Mouse (Mus musculus) fat pad, adult 2 months (tissue): ENCODE measurements around the gene Hnrnpa0.

Source experiments
- DNase-seq: peaks from one replicate; pipeline ENCODE4 v3.0.0-alpha.2; 2011; ENCODE audit warnings: low read depth, low spot score; ENCODE audit errors: extremely low read depth

The Hnrnpa0 gene

DNA sequence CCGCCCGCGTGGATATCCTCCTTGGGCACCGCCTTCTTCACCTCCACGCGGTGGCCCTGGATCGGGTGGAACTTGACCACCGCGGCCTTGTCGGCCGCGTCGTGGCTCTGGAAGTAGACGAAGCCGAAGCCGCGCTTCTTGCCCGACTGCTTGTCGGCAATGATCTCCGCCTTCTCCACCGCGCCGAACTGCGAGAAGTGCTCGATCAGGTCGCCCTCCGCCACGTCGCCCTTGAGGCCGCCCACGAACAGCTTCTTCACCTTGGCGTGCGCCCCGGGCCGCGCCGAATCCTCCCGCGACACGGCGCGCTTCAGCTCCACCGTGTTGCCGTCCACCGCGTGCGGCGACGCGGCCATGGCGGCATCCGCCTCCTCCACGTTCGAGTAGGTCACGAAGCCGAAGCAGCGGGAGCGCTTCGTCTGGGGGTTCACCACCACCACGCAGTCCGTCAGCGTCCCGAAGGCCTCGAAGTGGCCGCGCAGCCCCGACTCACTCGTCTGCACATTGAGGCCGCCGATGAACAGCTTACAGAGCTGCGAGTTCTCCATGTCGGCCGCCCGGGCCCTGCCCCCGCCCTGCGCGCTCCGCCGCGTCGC lies 492 bp downstream of the Hnrnpa0 start:
- no peak for DNase-seq

DNA sequence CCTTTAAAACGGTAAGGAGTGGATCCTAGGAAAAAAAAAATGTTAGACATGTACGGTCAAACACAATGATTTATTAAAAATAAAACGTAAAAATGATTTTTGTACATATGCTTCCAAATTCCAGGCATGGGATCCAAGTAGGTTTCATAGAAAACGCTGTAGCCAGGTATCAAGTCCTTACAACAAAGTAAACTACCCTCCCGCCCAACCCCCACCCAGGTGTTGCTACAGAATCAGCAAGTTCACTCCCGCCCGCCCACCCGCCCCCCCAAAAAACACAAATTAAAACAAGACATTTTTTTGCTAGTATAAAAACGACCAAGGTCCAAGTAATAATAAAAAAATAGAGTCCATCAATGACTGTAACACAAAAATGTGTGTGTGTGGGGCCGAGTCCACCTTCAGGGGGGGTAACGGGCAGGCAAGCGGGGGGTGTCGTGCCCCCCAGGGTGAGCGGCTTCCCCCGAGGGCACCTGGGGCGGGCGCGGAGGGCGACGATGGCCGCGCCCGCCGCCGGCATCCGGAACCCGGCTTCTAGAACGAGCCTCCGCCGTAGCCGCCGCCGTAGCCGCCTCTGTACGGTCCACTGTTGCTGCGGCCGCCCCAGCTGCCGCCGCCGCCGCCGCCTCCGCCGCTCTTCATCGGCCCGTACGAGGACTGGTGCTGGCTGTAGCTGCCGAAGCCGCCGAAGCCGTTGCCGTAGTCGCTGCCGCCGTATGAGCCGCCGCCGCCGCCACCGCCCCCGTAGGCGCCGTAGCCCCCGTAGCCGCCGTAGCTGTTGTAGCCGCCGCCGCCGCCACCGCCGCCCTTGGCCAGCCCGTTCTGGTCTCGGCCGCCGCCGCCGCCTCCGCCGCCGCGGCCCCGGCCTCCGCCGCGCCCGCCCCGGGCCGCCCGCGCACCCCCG lies 1.2 kb downstream of the Hnrnpa0 start:
- DNase-seq, result no peak

DNA sequence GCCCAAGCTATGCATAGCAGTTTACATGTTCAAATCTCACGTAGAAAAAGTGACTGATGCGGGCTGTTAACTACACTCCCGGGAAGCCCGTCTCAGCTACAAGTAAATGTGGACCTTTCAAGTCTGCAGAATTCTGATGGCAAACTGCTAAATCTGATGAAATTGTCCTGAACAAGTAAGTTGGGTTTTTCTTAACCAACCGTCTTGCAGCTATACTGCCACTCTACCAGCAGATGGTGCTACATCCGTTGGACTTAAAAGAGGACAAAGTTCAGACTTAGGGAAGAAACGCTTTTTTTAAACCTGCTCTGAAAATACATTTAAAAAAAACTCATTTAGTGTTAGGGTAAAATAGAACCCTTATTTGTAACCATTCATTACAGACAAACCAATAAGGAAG lies 2.2 kb downstream of the Hnrnpa0 start:
- no peak for DNase-seq

DNA sequence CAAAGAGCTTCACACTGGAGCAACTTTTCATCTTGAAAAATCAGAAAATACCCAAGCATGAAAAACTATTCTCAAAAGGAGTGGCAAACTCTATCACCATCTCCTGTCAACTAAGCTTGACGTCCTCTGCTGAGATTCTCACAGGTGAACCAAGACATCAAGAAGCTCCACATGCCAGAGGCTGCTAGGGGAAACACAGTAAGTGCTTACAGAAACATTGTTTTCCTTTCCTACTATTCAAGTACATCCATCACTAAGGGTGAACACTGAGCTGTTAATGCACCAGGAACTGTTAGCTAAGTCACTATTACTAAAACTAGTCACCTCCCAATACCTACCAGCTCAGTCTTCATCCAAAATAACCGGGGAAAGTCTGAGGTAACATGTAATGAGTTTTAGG lies 3.4 kb downstream of the Hnrnpa0 start:
- no peak for DNase-seq

DNA sequence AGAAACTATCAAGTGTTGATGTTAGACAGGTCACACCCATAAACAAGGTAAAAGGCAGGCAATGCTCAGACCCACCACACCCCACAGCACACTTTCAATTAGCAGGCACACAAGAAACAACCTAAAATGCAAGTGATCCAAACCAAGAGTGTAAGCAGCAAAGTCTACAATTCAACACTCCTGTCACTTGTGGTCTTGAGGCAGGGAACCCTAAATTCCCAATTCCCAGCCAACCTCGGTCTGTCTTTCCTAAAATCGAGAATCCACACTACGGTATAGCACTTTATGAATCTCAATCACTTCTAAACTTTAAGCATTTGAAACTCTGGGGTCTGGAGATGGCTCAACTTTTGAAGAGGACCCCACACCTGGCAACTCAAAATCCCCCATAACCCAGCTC lies 4.1 kb downstream of the Hnrnpa0 start:
- no peak for DNase-seq

DNA sequence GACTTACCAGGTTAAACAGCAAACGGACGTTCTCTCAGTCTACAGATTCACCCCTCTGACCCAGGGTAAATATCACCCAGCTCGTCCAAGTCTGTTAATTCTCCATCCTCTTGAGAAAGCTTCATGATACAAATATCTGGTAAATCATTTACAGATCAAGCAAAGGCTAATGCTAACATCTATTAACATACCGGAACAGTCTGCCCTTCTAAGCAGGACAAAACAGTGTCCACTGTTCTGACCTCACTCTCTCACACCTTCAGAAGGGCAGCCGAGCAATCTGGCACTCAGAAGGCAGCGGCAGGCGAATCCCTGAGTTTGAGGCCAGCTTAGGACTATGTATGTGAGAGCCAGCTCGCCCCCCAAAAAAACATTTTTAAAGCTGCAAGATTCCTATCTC lies 5.0 kb downstream of the Hnrnpa0 start:
- DNase-seq, result no peak

DNA sequence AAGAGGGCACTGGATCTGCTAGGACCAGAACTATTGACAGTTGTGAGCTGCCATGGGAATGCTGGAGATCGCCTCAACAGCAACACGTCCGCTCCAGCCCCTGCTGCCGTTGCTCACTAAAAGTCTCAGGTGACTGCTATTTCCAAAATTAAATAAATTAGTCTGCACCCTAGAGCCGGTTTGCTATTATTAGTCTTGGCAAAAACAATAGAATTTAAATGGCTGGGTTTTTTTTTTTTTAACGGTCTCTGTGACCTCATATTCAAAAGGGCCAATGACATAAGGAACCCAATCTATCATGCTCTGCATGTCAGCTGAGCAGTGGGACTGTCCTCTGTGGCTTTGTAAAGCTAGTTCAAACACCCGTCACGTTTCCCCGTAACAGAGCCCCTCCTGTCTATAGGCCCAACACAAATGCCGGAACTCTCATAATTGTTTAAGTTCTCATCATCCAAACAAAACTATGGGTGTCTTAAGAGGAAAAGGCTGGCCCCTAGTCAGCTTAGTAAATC lies 5.5 kb downstream of the Hnrnpa0 start:
- no peak for DNase-seq

DNA sequence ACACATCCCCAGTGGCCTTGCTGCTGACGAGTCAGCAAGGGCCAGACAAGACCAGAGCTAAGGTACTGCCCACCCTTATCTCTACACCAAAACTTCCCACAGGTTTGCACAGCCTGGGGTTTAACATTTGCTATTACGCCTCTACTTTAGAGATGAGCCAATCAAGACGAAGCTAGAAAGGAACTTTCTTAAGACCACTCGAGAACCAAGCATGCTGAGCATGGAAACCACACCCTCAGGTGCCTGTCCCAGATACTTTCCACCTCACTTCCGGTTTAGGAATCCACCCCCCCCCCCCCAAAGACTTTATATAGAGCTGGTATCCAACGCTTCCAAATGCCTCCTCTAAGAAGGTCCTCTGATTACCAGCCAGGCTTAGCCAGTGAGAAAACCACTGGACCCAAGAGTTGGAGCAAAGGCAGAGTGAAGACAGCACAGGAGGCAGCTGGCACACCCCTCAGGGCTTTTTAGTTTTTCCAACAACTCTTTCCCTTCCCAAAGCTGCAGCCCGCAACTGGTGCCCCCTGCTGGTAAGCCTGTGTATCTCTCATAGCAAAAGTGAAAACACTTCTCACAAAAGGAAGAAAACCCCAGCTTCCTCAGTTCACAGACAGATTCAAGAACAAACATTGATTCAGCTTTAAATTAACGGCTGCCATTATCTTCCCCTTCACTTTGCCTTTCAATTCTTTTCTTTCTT lies 10.9 kb downstream of the Hnrnpa0 start:
- no peak for DNase-seq

DNA sequence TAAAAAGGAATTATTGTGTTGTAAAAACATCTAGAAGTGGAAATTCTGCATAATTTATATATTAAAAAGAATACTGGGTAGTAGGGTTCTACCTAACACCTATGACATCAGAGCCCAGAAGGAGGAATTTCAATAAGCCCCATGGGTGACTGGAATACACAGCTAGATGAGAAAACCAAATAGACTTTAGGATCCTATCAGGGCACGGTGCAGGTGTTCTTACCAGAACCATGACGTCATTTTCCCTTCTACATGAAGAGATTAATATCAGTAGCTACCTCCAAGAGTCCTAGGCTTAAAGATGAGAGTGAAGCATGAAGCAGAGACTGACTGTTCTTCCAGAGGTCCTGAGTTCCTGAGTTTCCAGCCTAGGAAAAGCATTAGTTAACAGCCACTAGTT lies 11.6 kb downstream of the Hnrnpa0 start:
- DNase-seq, result no peak

DNA sequence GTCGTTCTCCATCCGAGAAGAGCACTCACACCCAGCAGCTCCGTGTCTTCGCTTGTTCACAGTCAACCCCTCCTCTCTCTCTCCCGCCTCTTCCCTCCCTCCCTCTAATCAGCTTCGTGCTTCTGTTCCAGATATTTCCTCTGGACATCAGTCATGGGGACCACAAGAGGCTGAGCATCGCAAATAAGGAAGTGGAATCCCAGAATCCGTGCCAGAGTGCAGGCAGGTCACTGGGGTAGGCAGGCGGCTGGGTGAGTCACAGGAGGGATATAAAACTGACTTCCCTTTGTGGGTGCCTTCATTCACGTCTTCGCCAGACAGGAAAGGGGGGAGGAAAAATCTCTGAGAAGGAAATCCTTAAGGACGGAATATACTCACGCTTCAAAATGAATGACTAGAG lies 13.1 kb downstream of the Hnrnpa0 start:
- no peak for DNase-seq

DNA sequence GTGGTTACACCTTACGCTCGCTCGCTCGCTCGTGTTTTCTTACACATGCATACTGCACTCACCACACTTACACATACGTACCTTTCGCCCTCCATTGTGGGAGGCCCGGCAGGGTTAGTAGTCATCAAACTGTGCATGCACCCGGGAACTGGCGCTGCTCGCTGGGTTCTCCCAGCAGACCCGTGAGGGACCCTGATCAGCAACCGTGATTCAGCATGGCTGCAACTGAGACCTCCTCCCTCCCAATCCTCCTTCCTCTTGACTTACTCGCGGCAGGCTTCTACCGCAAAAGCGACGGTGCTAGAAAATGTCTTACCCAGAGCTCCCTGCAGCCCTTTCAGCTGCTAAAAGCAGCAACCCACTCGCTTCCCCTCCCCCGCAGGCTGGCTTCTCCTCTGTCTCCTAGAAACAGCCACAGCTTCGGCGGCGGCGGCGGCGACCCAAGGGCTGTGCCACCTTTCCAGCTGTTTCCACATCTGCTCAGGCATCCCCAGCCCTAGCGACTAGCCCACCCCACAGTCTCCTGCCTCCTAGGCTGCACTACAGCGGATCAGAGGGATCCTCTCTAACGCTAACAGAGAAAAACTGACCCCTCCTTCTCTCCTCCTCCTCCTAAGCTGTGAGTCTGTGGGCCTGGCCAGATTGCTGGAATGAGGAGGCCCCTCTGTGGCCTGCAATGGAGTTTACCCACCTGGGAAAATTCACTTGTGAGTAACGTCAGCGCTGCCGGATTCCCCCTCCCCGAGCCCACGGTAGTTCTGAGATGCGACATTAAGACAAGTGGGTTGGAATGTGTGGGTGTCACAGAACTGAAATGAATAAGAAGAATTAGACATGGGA lies 15.1 kb downstream of the Hnrnpa0 start, which contains the start of gene Klhl3:
Gene Klhl3, minus strand, starts transcription at position 532 of the 840 bp plus-strand sequence.
- DNase-seq, result no peak

DNA sequence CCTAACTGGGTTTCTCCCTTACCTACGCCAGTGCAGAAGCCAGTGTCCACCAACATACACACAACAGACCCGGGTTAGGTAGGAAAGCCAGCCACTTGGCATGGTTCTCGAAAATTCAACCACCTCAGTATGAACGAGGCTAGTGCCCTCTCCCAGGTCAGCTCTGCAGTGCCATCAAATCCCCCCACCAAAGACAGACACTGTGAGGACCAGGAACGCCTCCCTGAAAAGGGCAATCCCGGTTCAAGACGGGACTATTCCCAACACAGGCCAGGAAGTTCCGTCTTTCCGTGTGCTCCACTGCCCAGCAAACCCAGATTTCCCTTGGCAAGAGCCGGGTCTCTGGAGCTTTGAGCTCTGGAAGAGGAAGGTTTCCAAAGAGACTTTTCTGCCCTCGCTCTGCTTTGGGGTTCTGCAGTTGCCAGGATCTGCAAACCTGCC lies 15.7 kb downstream of the Hnrnpa0 start:
- no peak for DNase-seq

DNA sequence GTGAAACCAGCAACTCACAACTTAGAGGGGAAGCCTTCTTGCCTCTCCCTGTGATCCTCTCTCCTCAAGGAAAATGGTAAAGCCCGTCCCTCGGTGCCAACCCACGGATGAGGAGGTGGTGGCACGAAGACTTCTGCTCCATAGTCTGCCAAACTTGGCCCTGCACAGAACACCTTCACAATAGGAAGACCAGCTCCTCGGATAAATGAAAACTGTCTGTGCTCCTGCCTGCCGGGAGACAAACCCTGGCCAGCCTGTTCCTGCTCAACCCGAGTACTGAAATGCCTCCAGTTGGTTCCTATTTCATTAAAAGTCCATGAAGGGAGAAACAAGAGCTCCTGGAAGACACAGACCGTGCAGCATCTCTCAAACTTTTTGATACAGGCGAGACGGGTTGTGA lies 16.2 kb downstream of the Hnrnpa0 start:
- no peak for DNase-seq

DNA sequence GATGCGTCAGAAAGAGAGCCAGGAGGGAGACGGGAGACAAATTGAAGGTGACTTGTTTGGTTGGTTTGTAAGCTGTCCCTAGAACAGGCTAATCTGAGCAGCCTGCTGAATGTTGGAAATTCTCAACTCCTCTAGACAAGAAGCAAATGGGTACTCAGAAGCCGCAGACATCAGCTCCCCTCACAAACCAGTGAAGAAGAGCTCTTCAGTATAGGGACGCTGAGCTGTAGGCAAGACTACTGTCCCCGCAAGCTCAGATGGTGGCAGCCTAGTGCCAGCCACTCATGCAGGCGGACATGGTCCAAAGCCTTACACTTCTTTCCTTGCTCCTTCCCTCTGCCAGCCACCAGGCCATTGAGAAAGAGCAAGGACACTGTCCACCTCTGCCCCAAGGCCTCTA lies 17.1 kb downstream of the Hnrnpa0 start:
- DNase-seq, result no peak

DNA sequence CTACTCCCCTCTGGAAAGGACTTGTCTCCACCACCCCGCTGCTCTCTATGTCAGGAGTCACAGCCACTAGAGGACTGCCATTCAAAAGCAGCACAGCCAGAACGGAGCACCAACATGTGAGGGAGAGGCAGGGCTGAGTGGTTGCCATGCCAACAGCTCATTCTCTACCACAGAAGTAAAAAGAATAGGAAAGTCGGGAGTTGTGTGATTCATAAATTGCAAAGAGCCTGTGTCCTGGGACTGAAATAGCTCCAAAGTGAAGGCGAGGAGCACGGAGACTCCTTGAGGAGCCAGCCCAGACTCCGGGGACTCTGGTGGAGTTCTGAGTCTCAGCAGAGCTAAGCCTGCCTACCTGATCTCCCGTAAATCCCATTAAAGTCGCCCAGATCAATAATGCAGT lies 37.7 kb downstream of the Hnrnpa0 start:
- no peak for DNase-seq

DNA sequence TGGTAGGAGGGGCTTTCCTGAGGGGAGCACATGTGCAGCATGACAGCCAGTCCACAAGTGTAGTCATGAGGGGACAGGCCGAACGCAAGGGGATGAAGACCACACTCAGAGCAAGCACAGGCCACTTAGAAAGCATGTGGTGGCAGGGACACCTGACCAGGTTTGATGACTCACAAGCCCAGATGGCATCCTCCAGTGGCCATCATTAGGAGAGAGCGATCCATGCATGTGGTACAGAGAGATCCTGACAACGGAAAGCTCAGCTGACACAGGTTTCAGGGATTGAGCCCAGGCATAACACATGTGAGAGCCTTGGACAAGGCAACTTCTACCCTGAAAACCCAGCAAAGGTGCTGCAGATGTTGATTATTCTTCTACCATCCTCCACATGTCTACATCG lies 44.0 kb downstream of the Hnrnpa0 start:
- no peak for DNase-seq

DNA sequence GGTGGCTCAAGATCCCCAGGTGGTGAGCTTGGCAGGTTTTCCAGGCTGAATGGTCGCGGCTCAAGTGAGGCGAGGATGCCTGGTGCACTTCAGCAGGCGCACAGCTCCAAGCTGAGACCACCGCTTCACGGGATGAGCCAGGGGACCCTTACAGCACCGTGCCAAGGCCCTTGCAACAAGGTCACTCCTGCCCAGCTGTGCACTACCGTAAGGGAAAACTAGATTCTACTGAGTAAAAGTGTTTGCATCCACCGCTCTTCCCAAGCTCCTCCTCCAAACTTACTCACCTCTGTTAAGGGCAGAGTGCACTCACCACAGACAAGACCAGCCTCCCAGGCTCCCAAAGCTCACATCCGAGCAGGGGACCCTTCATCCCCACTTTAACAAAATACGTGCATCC lies 44.8 kb downstream of the Hnrnpa0 start:
- no peak for DNase-seq

DNA sequence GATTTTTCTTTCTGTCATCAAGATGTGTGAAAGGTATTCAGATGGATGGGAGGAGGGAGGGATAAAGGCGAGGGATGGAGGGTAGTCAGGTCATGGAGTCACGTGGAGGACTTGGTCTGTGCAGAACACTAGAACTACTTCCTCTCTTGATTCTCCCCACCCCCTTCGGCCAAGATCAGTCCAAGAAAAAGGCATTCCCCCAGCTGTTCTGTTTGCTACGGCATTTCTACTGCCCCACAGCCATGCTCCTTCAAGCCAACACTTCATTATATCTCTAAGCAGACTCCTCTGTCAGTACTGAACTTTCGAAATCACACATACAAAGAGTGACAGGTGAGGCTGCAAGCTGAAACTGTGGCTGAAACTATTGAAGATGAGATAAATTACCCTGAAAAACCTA lies 45.3 kb downstream of the Hnrnpa0 start:
- no peak for DNase-seq

DNA sequence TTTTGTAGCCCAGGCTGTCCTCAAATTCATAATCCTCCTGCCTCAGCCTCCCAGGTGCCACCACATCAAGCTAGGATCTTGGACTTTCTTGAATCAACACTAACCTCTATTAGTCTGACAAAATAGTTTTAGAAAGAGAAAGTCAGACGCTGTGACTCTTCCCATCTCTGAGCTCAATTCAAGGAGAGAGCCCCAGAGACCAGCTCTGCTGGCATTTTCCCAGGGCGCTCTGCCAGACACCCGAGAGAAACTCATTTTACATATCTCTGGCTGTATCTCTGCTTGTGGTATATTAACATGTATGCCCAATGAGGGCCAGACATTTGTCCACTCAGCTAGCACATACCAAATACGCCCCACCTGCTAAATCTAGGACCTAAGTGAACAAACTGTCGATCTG lies 50.0 kb downstream of the Hnrnpa0 start:
- no peak for DNase-seq
